Mouse (Mus musculus) layer of hippocampus, adult 8-10 months (tissue): ENCODE measurements around the gene Gm48551. TPM values are rescaled to one million over a fixed set of nuclear protein-coding genes. Genes with fewer than 3 reads are reported as not detected.

Experiments
- DNase-seq, 2 experiments: peaks; one replicate each; pipeline ENCODE4 v3.0.0; 2022; ENCODE audit warnings: low spot score in 2 of 2
- total RNA-seq, 4 experiments: library from RNA; stranded (reverse); gene quantifications; 2 replicates each; pipeline ENCODE4 v1.2.4; 2022

Gene Gm48551
- total RNA-seq, 4 experiments from 2014 or later = 2.7 to 5.5 (median 4.5) TPM

GRCm38 (mm10) chr10:81356991-81357844, 27.0 kb upstream of the Gm48551 start, which contains the start of gene Mfsd12:
Gene Mfsd12 (plus strand): TSS chr10:81357491.
- peak; percentile 75 to 88 for DNase-seq

DNA sequence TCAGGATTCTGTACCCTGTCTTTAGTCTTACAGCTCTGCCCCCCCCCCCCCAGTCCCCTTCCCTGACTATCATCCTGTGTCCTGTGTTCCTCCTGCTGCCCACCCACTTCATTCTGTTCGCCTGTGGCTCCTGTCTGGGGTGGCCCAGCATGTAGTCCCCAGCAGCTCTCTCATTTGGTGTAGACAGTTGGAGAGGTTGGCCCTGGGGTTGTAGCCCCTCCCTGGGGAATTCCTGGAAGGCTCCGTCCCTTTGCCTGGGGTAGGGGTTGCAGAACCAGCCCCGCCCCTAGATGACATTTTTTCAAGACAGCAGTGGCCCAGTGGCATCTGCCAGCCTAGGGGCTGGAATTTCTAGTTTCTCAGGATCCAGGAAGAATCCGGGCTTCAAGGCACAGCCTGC, 26.1 kb upstream of the Gm48551 start:
- no peak for DNase-seq

DNA sequence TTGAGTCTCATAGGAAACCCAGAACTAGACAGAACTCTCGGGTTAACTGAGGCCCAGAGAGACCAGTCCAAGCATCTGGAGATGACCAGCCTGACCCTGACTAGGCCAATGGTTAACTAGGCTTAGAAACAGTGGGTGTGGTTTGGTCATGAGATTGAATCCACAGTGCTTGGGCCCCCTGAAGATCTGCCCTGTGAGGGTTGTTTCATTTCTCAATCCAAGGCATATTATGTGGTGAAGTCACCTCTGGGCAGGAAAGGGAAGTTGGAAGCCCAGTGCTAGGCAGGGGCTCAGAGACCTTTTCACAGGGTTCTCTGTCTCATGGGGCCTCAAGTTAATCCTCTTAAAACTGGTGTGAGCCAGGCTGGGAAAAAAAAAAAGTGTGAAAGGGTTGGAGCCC, 25.4 kb upstream of the Gm48551 start:
- no peak for DNase-seq

GRCm38 (mm10) chr10:81360721-81361120, 23.5 kb upstream of the Gm48551 start:
- DNase-seq = no peak

DNA sequence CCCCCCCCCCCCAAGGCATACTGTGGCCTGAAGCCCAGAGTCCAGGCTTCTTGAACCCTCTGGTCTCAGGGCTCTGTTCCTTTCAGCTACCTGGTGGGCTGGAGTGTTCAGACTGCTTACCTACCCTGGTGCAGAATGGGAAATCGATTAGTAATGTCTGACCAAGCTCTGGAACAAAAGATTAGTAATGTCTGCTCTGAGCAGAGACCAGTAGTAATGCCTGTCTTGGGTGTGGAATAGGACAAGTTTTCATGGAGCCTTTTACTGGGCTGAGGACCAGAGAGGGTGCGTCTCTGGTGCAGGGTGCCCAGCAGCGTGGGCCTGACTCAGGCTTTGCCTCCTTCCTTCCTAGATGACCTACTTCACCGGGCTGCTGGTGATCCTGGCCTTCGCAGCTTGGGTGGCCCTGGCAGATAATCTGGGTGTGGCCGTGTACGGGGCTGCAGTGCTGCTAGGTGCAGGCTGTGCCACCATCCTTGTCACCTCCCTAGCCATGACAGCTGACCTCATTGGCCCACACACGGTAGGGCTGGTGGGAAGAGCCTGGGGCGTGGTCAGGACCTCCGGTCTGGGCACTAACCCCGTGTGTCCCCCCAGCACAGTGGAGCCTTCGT, 21.8 kb upstream of the Gm48551 start:
- no peak for DNase-seq

DNA sequence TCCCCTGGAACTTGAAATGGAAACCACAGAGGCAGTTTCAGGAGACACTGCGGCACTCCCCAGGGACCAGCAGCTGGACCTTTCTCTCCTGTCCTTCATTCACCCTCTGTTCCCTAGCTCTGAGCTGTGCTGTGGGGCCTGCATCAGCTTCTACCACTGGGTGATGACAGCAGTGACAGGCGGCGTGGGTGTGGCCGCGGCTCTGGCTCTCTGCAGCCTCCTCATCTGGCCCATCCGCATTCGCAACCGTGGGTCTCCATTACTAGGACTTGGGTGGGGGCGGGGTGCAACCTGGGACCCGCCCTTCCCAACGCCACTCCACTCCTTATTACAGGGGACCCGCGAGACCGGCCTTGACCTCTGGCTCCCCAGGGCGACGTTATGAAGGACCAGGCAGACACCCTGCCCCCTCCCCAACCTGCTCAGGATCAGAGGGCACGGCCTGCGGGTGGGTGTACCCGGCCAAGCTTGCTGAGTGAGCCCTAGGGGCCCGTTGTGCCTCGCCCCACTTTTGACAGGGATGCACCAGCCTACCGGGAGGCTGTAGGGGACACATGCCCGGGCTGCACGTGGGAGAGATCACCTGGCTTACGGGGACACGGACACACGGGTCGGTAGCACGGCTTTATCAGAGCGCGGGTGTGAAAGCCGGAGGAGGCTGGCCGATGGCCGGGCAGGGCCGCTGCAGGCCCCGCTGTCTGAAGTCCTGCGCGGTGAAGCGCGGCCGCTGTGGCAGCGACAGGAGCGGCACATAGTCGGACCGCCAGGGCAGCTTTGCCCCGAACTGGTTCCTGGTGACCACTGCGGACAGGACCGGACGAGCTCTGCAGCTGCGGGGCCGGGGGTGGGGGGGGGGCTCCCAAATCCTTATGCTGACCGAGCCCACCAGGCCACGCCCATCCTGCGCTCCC, 20.6 kb upstream of the Gm48551 start:
- no peak for DNase-seq

GRCm38 (mm10) chr10:81364666-81365065, 19.6 kb upstream of the Gm48551 start:
- no peak for DNase-seq

DNA sequence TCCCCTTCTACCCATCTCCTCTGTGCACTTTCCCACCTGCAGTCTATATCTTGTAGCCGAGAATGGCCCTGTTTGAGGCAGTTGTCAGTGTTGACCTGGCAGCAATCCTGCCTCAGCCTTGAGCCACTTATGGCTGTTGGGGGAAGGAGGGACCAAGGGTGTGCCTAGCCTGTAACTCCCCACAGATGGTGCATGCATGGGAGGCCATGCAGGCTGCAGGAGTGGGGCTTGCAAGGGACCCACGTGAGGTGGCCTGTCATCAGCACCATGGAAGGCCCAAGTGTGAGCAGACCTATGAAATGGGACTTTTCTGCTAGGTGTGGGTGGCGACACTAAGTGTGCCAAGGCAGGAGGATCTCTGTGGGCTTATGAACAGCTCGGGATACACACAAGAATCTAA, 19.2 kb upstream of the Gm48551 start:
- DNase-seq = no peak

DNA sequence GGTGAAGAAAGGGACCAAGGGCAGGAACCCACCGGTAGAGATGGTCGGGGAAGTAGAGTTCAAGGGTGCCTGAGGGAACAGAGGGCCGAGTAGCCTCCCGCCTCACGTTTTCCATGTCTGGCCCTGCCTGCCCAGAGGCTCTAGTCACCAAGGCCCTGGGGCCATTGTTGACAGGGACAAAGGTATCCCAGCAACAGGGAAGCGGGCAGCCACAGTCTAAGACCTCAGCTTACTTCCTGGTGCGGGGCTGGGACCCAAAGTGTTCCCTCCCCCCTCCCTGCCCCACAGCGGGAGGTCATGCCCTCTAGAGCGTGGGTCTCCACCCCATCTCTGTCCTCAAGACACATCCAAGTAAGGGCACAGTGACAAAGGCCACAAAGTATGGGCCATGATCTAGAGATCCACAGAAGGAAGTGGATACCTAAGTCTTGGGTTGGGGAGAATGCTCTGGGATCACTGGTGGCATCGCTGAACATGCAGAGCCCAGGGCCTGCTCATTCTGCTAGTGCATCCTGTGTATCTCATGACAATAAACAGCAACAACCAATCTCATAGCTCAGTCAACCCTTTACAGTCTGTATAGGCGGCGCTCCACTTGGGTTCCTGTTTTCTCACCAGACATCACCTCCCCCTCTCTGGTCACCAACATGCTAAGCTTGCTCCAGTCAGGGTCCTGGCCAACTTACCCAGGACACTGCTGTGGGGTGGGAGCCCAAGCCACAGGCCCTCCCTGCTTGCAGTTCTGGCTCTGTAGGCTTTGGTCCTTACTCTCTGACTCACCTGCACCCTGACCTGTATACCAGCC, 18.4 kb upstream of the Gm48551 start, which contains the start of gene 4930404N11Rik:
Gene 4930404N11Rik (minus strand): TSS at position 145 of the 805 bp plus-strand sequence.
- DNase-seq = no peak

GRCm38 (mm10) chr10:81366477-81367206, 17.6 kb upstream of the Gm48551 start:
- DNase-seq = no peak

DNA sequence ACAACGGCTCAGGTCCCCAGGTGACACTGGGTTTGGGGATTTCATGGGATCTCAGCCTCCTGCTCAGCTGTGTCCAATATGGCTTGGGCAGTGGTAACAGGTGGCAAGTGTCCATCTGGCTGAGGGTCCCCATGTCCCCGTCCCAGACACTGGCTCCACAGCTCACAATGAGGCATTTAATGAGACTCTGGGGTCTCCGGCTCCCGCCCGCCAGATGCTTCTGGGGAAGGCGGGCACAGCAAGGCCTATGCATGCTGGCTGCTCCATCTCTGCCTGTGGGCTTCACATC, 17.1 kb upstream of the Gm48551 start:
- no peak for DNase-seq

DNA sequence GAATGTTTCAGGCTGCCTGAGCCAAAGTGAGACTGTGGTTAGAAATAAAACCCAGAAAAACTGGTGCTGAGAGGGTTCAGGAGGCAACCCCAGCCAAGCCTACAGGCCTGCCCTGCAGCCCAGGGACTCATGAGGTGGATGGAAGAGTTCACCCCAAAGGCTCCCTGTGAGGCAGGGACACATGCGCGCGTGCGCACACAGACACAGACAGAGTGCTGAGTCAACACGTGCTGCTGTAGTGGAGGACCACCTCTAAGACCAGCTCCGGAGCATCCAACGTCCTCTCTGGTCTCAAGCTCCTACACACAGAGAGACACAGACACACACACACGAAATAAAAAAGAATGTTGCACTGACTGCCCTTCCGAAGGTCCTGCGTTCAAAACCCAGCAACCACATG, 8.9 kb upstream of the Gm48551 start:
- no peak for DNase-seq

DNA sequence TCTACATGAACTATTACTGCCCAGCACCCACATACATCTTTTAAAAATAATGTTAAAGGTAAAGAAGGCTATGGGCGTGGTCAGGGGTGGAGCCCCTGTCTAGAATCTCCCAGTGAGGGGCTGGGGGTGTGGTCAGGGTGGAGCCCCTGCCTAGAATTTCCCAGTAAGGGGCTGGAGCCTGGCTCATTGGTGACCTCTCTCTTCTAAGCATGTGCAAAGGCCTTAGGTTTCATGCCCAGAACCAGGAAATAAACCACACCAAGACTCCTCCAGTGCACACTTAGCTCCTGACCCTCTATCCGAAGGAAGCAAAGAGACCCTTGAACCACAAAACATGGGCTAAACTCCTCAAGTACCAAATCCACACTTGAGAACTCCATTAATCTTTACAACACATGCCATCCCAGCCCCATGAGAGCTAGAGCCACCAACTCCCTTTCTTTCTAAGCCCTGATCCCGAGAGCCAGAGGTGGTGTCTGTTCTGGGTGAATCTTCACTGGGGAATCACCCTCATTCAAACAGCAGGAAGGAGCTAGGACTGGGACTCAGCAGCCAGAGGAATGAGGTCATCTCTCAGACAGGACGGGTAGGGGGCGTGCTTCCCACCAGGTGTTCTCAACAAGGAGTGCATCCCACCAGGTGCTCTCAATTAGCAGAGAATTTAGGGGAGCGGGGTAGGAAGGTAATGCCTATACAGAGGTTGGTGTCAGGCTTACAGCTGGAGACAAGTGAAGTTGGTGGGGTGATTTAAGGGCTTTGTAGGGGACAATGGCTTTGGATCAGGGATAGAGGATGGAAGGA, 7.5 kb upstream of the Gm48551 start:
- DNase-seq = no peak

GRCm38 (mm10) chr10:81377362-81377664, 7.0 kb upstream of the Gm48551 start:
- no peak for DNase-seq

- no peak for DNase-seq
These were observed 6.3 kb upstream of the Gm48551 start, which contains the start of gene Fzr1 for GRCm38 (mm10) chr10:81377793-81378552. Gene Fzr1 (minus strand): TSS chr10:81378516.

DNA sequence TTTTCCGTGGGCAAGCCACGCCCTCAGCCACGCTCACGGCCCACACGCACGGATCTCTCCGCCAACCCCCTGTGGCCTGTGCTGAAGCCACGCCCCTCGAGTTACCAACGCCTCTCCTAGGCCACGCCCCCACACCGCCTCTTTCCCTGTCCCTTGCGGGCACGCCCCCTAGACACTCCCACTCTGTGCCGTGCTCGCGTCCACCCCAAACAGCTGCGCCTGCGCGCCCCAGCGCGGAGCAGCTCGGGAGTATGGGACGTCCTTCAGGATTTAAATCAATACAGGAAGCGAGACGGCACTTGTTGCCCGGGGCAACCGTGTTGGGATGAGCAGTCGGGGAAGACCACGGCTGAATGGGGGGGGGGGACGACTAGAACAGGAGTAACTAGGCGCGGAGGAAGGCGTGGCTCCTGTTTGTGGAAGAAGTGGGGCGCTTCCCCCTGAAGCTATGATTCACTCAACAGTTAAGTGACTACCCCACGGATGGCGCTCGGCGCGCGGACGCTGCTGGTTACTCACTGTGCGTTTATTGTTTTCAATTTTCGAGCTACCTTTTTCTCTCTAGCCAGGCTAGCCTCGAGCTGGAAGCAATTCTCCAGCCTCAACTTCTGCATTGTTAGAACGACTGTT, 5.6 kb upstream of the Gm48551 start:
- DNase-seq = peak; percentile 100

- DNase-seq = no peak
These were observed 5.1 kb upstream of the Gm48551 start for GRCm38 (mm10) chr10:81379183-81379553.

DNA sequence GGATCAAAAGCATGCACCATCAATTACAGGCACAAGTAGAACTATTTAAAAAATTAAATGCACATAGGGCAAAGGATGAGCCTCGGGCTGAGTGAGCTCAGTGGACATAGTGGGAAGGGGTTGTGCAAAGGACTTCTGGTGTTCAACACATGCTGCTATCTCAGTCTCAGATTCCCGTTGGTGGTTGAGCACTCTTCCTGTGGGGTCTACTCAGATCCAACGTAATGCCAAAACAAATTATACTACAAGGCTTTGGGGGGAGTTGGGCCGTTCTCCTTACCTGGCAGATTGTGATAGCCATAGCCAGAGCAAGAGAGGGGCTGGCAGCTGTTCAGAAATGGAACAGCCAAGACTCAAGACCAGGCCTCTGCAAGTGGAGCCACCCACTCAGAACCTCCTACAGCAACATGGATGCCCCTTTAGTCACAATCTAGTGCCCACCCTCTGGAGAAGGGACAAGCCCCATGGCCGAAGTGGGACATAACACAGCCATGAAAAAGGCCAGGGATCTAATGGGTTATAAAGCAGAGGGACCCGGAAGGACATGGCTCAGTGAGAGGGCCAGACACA, 4.4 kb upstream of the Gm48551 start:
- DNase-seq = no peak
